Mouse (Mus musculus): Measurements from ENCODE around the gene Pecam1. TPM values are rescaled to one million over a fixed set of nuclear protein-coding genes. Genes with fewer than 3 reads are reported as not detected.
A peak's percentile ranks its signal among the peaks of the same experiment; 100 is the strongest.

Pecam1 gene
- total RNA-seq, 2 experiments from 2014 or later: 19.7 to 20.1 TPM

DNA sequence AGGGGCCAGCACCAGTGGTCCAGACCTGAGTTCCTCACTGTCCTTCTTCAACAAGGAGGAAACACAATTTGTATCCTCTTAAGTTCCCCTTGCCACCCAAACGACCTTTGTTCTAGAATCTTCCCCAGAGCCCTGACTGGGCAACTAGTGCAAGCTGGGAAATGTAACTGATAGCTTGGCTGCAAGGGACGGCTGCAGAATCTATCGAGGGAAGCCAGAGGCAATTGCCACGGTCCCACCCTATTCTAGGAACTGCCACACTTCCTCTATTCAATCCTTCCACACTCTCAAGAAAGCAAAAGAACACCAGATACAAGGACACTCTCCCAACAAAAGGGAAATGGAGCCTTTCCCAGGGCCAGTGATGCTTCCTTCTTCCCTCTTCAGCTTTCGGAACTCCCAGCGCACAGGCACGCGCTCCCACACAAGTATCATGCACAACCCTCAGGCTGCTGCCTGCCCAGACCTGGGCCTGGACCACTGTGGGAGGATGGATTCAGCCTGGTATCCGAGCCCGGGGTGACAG is 75.2 kb downstream of the Pecam1 start:
- intact Hi-C loops (cut with DNase I): no loop called here
- no peak for DNase-seq (ENCODE audit: extremely low spot score in 1 of 2, low spot score in 2 of 2)

DNA sequence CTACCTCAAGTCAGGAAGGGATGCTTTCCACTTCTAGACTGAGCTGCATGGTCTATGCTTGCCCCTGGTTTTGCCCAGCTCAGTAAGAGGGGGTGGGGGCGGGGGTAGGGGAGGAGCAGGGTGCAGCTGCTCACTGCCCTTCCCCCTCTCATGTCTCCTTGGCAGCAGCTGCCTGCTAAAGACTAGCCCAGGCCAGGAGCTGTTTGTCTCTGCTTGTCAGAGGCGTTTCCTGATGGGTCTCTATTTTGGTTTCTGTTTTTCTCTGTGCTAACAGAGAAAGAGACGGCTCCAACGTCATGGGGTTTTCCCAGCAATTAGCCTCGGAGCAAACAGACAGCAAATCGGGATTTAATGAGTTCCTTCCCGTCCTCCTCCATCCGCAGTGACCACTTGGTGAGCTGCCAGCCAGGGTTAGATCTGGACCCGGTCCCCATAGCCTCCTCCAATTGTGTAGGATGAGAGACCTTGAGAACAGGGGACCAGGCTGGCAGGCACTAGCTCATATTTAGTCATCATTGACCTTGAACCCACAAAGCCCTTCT is 75.7 kb downstream of the Pecam1 start:
- intact Hi-C loops (cut with DNase I): no loop called here

DNA sequence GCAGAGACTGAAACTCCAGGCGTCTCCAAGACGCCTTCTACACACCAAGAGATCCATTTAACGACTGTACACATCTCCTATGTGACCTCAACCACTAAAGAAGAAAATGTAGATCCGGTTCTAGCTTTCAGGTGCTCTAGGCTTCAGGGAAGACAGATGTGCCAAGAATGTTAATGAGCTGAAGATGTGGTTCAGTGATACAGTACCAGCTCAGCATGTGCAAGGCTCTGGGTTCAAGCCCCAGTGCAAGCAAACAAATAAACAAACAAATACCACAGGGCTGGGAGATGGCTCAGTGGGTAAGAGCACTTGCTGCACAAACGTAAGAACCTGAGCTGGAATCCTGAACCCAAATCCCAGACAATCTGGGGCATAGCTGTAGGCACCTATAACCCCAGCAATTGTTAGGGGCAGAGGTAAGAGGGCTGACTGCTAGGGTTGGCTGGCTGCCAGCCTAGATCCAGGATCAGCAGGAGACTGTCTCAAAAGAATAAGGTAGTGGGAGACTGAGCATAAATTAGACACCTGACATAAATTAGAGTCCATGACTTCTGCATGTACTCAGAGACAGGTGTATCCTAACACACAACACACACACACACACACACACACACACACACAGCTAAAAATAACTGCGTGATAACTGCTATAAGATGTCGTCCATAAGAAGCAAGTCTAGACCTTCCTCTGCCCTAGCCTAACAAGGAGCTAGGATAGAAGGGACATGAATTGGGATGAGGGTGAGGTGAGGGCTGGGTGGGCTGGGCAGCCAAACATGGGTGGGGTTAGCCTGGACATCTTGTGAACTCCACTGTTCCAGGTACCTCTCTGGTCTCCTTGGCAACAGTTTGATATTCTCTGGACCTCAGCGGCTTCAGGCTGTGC is 76.5 kb downstream of the Pecam1 start:
- peak in 1 of 2 experiments; percentile 40 for DNase-seq (ENCODE audit: extremely low spot score in 1 of 2, low spot score in 2 of 2)
- intact Hi-C loops (cut with DNase I): no loop called here

More for the DNA sequence above, 75.7 kb downstream of the Pecam1 start:
- peak; percentile 58 to 75 for DNase-seq (ENCODE audit: extremely low spot score in 1 of 2, low spot score in 2 of 2)

DNA sequence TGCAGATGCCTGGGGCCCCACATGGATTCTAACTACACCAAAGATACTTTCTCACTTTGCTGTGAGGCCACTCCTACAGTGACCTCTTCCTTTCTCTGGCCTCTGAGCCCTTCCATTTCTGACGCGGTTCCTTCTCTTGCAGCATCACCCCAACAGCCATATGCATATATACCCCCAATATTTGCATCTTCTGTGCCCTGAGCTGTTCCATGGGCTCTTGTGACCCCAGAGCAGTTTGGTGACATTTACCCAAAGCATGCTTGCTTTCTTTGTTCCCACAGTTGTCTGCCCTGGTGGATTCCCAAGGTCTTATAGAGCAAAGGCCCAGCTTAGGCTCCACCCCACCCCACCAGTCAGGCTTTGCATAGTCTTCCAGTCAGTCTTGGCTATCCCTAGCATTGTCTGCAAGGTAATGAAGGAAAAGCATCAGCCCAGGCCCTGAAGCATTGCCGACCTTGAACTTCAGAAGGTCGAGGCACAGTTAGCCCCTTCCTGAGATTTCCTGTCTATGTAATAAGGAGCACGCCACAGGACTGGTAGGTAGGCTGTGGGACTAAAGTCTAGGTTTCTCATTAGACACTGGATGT is 77.4 kb downstream of the Pecam1 start:
- no peak for DNase-seq (ENCODE audit: extremely low spot score in 1 of 2, low spot score in 2 of 2)
- intact Hi-C loops (cut with DNase I): no loop called here

DNA sequence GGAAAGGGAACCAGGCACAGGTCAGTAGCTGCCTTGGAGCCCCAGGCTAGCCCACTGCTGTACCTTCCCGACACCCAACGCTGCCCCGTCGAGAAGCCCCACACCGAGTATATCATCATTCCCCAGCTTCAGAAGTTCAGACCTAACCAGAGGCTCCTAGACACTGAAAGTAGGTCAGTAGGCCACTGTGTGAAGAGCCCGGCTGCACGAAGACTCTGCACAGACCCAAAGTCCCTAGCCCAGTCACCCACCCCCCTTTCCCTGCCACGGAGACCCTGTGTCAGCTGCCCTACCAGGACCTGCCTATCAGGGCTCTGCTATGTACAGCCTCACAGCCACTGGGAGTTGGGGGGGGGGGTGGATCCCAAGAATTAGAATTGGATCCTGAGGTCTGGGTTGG is 78.6 kb downstream of the Pecam1 start:
- intact Hi-C loops (cut with DNase I): no loop called here
- no peak for DNase-seq (ENCODE audit: extremely low spot score in 1 of 2, low spot score in 2 of 2)

DNA sequence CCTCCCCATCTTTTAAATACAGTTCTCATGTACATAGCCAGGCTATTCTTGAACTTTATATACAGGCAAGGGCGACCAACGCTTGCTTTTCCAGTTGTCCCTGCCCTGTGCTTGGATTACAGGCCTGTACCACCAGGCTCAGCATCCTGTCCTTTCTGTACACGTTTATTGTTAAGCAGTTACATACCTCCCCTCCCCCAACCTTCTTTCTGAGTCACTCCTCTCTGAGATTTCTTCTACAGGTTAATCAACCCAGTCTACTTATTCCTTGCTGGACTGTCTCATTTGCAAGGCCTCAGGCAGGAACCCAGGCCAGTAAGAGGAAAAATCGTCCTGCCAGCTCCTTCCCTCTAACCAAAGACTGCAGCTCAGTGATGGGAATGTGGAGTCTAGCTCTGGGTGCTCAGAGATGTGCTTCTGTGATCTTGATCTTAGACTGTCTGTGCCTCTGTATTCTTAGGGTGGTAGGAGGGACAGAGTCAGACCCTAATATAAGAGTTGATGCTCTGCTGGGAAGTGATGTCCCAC is 79.4 kb downstream of the Pecam1 start:
- intact Hi-C loops (cut with DNase I): no loop called here

DNA sequence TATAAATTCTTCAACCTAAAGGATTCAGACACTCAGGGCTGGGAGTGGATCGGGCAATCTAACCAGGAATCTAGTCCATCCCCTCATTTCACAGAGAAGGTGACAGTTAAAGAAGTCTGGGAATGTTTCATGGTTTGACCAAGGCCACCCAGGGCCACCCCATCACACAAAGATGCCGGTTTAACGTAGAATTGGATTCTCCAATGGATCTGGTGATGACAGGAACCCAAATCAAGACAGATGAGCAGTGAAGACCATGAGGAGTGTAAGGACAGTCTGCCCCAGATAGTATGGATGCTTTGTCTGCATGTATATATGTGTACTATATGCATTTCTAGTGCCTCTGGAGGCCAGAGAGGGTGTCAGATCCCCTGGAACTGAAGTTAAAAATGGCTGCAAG is 80.2 kb downstream of the Pecam1 start:
- intact Hi-C loops (cut with DNase I): no loop called here
- DNase-seq (ENCODE audit: extremely low spot score in 1 of 2, low spot score in 2 of 2): no peak

More for the DNA sequence above, 79.4 kb downstream of the Pecam1 start:
- DNase-seq (ENCODE audit: extremely low spot score in 1 of 2, low spot score in 2 of 2): no peak

DNA sequence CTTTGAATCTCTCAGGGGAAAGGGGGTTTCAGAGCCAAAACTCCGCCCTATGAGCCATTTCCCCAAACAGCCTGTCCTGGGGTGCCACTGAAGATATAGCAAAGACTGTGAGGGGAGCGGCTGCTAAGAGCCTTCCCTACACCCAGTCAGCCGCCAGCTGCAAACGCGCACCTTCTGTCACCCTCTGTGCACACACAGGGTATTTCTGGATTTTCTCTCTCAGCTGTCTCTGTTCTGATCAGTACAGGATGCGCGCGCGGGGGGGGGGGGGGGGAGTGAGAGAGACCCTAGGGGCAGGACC is 80.6 kb downstream of the Pecam1 start:
- intact Hi-C loops (cut with DNase I): no loop called here
- DNase-seq (ENCODE audit: extremely low spot score in 1 of 2, low spot score in 2 of 2): peak in 1 of 2 experiments; percentile 40

DNA sequence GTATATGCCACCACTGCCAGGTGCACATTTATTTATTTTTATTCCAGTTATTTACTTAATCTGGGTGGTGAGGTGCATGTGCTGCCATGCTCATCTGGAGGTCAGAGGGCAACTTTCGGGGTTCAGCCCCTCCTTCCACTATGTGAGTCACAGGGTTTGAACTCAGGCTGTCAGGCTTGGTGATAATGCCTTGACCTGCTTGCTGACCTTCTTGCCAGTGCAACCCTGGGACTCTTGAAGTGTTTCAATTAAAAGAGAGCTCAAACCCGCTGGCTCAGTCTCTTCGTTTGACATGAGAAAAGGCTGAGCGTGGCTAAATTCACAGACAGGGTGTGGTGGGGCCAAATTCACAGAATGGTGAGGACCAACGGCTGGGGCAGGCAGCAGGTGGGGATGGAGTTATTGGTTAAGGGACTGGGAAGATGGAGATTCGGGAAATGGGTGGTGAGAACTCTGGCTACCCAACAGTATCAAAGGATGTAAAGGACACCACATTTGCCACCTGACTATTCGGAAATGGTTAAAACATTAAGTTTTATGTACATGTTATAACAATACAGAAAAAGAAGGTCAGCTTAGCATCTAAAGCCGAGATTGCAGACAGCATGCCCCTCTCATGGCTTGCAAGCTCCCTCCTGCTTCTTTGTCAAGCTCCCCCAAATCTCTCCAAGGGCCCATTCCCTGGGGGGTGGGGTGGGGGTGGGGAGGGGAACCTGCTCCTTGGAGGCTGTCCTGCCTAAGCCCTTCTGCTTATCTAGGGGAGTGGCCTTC is 81.1 kb downstream of the Pecam1 start:
- no peak for DNase-seq (ENCODE audit: extremely low spot score in 1 of 2, low spot score in 2 of 2)
- intact Hi-C loops (cut with DNase I): no loop called here

DNA sequence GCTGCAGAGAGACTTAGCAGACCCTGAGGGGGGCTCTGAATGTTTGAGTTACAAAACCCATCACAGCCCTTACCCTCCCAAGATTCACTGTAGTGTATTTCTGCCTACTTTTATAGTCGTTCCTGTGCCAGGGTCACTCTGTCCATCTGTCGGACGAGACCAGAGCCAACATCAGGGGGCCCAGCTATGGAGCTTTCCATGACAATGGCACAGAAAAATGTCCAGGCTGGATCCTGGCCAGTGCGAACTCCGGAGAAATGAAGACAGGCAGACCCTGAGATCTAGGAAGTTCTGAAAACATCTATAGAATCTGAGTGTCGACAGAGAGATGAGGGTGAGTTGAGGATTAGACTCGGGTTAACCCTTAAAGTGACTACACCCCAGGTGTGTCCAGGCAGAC is 82.1 kb downstream of the Pecam1 start:
- no peak for DNase-seq (ENCODE audit: extremely low spot score in 1 of 2, low spot score in 2 of 2)
- intact Hi-C loops (cut with DNase I): no loop called here

DNA sequence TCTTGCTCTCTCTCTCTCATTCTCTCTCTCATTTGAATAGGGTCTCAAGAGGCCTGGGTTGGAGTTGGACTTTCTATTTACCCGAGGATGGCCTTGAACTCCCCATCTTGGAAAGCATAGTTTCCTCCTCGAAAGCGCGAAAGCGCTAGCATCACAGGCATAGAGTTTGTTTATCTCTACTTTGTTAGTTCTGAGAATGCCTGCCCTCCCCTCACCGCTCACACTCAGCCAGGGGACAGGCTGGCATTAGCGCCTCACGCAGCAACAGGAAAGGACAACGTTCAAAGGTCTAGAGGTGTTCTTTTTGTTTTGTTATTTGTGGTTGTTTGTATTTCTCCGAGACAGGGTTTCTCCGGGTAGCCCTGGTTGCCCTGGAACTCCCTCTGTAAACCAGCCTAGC is 82.6 kb downstream of the Pecam1 start:
- intact Hi-C loops (cut with DNase I): no loop called here
- no peak for DNase-seq (ENCODE audit: extremely low spot score in 1 of 2, low spot score in 2 of 2)

DNA sequence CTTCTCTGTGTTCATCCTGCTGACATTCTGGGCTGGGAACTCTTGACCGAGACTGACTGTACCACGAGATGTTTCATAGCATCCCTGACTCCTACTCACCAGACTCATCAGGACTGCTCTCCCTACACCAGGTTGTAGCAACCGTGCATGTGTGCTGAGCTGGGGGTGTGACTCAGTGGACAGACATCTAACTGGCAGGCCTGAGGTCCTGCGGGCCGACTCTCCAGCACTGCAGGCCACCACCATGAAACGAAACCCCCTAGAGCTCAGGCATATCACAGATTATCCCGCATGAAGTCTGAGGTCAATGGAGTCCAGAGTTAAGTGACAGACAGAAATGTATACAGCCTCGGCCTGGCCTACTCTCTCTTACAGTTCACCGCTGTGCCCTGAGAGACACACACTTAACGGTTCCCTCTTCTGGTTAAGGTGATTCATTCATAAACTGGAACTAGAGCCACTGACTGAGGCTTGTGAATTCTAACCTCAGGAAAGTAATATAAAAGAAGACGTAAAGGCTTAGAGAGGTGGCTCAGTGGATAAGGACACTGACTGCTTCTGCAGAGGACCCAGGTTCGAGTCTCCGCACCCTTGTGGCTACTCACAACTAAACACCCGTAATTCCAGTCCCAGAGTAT is 83.8 kb downstream of the Pecam1 start:
- intact Hi-C loops (cut with DNase I): no loop called here
- no peak for DNase-seq (ENCODE audit: extremely low spot score in 1 of 2, low spot score in 2 of 2)

DNA sequence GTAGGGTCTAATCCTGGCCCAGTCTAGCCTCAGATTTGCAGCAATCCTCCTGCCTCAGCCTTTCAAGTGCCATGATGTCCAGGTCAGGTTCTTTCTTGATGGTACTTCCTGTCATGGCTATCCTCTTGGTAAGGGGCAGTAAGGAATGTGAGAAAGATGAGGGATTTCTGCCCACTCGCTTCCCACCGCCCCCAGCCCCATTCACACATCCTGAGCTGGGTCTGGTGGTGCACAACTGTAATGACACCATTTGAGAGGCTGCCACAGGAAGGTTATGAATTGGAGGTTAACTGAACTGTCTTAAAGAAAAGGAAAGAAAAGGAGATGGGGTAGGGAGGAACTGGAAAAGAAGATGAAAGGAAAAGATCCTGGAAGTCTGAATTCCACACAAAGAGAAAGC is 84.6 kb downstream of the Pecam1 start:
- DNase-seq (ENCODE audit: extremely low spot score in 1 of 2, low spot score in 2 of 2): no peak
- intact Hi-C loops (cut with DNase I): no loop called here

DNA sequence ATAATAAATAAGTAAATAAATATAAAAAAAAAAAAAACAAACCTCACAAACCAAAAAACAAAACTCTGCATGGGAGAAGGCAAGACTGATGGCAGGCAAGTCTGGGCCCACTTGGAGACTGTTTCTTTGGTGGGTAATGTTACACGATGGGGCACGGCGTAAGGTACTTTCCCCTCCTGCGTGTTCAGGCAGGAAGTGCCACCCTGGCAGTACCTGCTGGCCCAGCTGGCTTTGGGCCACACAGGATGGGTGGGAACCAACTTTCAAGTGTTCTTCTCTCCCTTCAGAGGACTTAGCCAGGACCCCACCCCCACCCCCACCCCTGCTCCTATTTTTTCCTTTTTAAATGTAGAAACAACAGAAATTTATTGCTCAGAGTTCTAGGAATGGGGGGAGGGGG is 85.1 kb downstream of the Pecam1 start:
- DNase-seq (ENCODE audit: extremely low spot score in 1 of 2, low spot score in 2 of 2): no peak
- intact Hi-C loops (cut with DNase I): no loop called here

DNA sequence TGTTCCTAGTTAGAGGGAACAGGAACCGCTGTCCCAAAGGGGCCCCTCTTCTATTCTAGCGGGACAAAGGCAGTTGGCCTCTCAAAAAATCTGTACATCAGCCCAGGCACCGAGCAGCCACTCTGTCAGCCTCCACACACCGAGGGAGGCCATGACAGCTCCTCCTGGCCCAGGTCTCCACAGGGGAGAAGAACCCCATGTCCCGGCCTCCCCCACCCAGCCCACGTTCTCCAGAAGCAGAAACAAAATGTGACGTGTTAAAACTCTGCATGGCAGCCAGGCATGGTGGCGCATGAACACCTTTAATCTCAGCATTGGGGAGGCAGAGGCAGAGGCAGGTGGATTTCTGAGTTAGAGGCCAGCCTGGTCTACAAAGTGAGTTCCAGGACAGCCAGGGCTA is 85.7 kb downstream of the Pecam1 start:
- intact Hi-C loops (cut with DNase I): no loop called here
- DNase-seq (ENCODE audit: extremely low spot score in 1 of 2, low spot score in 2 of 2): no peak

DNA sequence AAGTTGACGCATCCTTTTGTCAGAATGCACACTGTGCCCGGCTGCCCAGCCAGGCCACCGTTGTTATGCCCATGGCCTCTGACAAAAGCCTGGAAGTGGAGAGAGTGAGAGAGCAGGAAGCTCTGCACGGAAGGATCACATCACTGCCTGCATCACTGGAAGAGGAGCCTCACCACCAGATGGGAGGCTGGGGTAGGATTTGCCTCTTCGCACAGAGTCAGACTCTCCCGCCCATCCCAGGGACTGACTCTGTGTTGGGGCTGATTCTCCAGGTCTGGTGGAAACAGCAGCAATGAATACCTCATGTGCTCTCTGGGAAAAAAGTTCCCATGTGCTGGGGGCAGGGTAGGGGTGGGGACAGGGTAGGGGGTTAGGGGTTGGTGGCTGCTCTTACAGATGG is 86.6 kb downstream of the Pecam1 start:
- no peak for DNase-seq (ENCODE audit: extremely low spot score in 1 of 2, low spot score in 2 of 2)
- intact Hi-C loops (cut with DNase I): no loop called here

DNA sequence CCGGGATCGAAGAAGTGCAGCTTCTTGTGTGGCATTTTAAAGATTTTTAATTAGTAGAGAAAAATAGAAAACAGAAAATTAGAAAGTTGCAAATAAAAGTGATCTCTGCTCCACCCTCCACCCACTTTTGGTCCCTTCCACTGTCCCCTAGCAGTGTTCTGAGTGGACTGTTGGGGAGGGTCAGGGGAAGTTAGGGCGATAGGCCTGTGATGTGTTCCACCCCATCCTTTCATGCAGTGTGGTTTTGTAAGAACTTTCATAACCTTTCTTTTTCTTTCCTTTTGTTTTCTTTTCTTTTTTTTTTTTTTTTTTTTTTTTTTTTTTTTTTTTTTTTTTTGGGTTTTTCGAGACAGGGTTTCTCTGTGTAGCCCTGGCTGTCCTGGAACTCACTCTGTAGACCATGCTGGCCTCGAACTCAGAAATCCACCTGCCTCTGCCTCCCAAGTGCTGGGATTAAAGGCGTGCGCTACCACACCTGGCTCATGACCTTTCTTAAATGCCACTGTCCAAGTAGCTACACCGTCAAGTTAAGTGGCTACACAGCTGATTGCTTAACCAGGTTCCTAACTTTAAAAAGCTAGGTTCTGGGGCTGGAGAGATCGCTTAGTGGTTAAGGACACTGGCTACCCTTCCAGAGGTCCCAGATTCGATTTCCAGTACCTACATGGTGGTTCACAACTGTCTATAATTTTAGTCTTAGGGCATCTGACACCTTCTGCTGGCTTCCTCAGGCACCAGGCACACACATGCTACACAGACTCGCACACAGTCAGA is 87.6 kb downstream of the Pecam1 start:
- DNase-seq (ENCODE audit: extremely low spot score in 1 of 2, low spot score in 2 of 2): no peak
- intact Hi-C loops (cut with DNase I): no loop called here

DNA sequence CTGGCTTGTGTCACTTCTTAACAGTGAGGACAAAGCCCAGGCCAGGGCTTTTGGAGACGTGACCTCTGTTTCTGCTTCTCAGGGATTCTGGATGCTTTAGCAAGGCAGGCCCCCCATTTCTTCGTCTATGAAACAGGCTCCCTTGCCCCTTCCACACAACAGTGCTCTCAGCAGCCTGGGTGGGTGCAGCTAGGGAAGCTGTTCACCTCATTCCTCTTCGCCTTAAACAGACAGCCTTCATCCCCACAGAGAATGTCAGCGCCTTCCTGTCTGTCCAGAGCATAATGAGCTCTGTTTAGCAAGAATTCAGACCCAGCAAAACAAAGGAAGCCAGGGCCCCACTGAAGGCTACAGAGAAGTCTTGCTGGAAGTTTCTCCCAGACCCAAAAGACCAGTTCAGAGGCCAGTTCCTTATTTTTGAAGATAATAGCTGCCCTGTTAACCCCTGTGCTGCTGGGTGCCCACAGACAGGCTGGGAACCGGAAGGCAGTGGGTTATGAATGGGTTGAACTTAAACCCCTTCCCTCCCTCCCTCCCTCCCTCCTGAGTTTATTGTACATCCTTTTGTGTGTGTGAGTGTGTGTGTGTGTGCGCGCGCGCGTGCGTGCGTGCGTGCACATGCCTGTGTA is 89.9 kb downstream of the Pecam1 start:
- DNase-seq (ENCODE audit: extremely low spot score in 1 of 2, low spot score in 2 of 2): peak in 1 of 2 experiments; percentile 54
- intact Hi-C loops (cut with DNase I): no loop called here

Measured in left cerebral cortex, postnatal 10 days (tissue).